Mouse (Mus musculus) midbrain, embryonic 12.5 days (tissue): ENCODE measurements around the gene 1700008O03Rik. TPM values are rescaled to one million over a fixed set of nuclear protein-coding genes. Genes with fewer than 3 reads are reported as not detected.

Experiments used
- ATAC-seq: fragments of 200-750 bp; cut with Nextera tagmentation; 2 replicates; pipeline ENCODE4 v1.8.0; 2017; ENCODE audit warnings: low read depth, moderate TSS enrichment, moderate library complexity; ENCODE audit not compliant: low FRiP score
- H3K27ac ChIP-seq: fragments of 300-500 bp; sonication (generic); replicated peaks from 2 replicates; pipeline ENCODE4 v1.5.1; 2016; ENCODE audit warnings: mild to moderate bottlenecking
- H3K27me3 ChIP-seq: fragments of 300-500 bp; sonication (generic); 2 replicates; pipeline ENCODE4 v1.6.1; 2016; ENCODE audit warnings: mild to moderate bottlenecking
- H3K36me3 ChIP-seq: fragments of 300-500 bp; sonication (generic); 2 replicates; pipeline ENCODE4 v1.6.1; 2016
- H3K4me1 ChIP-seq: fragments of 300-500 bp; sonication (generic); 2 replicates; pipeline ENCODE4 v1.6.1; 2016
- H3K4me2 ChIP-seq: fragments of 300-500 bp; sonication (generic); replicated peaks from 2 replicates; pipeline ENCODE4 v1.6.1; 2016; ENCODE audit warnings: mild to moderate bottlenecking, moderate library complexity
- H3K4me3 ChIP-seq: fragments of 300-500 bp; sonication (generic); 2 replicates; pipeline ENCODE4 v1.5.1; 2016; ENCODE audit warnings: mild to moderate bottlenecking
- H3K9ac ChIP-seq: fragments of 300-500 bp; sonication (generic); replicated peaks from 2 replicates; pipeline ENCODE4 v1.6.1; 2016; ENCODE audit warnings: mild to moderate bottlenecking, moderate library complexity
- H3K9me3 ChIP-seq: fragments of 300-500 bp; sonication (generic); 2 replicates; pipeline ENCODE4 v1.6.1; 2016; ENCODE audit warnings: mild to moderate bottlenecking
- WGBS: fragments of 180-500 bp; shearing (Covaris S2); methylation state at CpG from one replicate; pipeline ENCODE4 v1.1.7; 2016; 5-methylcytosine and 5-hydroxymethylcytosine counted together
- polyA plus RNA-seq: library from polyadenylated mRNA; unstranded; fragments of >200 nt; fragmentation: Nextera tagmentation; extraction: Ambion mirVana; gene quantifications from 2 replicates; pipeline ENCODE4 v1.2.1, GENCODE M21; 2016

The 1700008O03Rik gene
- polyA plus RNA-seq, 1 experiment from 2014 or later: 0.74 TPM

DNA sequence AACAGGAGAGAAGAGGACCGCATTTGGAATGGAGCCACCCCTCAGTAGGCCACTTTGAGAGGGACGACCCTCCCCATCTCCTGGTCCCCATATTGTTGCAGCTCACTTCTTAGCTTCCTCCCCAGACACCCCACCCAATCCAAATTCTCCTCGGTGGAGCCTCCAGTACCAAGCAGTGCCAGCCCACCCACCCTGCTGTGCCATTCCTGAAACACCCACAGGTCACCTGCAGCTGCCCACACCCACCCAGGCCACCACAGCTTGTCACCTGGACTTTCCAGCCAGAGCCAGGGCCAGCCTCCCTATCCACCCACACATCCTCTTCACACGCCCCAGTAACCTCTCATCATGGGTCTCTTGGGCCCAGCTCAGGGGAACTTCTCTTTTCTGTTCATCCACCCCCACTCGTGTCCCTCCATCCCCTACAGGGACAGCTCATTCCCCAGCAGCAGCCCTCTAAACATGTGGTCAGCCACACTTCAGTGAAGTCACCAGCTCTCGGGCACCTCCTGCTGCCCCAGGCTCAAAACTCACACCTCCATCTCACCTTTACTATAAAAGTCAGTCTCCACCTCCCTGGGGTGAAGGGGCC is 73.8 kb downstream of the 1700008O03Rik start:
- Histone ChIP-seq H3K4me3 (peak overlapping the region; percentile 54), H3K9ac (0 out of 2 replicates have a peak overlapping the region, but pooled peaks have one; percentile 82), H3K36me3 (peaks cover 18% of the 10 kb centered on the region; the same call in 1 of the 2 replicates), H3K4me2 (peak overlapping the region; percentile 97), H3K27me3 (peaks cover 27% of the 10 kb centered on the region), H3K27ac (peak overlapping the region; percentile 61; the same call in 1 of the 2 replicates), H3K9me3 (no peaks in the 10 kb centered on the region), H3K4me1 (peaks cover 20% of the 10 kb centered on the region)
- peak; percentile 9; the same call in 1 of the 2 replicates for ATAC-seq
- WGBS: 23% methylated on average over 6 of the region's 6 CpGs

DNA sequence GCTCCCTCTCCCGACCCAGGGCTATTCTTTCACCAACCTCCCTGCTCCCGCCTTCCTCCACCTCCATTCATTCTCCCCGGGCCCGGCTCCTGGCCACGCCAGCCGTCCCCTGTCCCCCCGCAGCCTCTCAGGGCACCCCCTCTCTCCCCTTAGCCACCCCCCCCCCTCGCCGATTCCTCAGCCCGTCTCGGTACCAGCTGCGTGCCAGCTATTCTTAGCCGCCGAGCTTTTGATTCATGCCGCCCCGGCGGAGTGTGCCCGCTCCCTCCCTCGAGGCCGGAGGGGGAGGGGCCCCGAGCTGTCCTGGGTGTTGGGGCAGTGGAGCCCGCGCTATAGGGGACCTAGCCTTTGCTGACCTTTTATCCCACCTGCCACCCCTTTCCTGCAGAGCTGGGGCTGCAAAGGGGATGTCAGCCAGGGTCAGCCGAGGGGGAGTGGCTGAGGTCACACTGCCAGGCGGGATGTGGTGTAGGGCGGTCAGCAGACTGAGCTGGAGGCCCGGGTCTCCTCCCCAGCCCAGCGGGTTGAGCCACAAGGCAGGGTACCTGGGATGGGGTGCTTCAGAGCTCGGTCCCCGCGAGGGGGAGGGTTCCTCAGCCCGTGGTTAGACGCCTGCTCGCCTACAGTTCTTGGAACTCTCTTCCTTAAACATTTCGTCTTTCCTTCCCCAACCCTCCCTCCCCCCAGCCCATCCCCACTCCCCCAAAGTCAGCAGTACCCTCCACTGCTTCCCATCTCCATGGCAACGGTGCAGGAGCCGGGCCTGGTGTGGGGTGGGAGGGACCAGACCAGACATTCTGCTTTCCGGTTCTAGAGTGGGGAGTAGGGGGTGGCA is 74.5 kb downstream of the 1700008O03Rik start:
- peak overlapping the region; percentile 54 for H3K4me3 ChIP-seq
- H3K36me3 ChIP-seq: peaks cover 14% of the 10 kb centered on the region; the same call in 1 of the 2 replicates
- H3K9ac ChIP-seq: peak overlapping the region; percentile 82
- no peaks in the 10 kb centered on the region for H3K9me3 ChIP-seq
- WGBS: under 1% methylated on average over 38 of the region's 38 CpGs
- H3K27ac ChIP-seq: peak overlapping the region; percentile 61
- ATAC-seq: peak; percentile 71
- H3K27me3 ChIP-seq: peaks cover 30% of the 10 kb centered on the region
- peaks cover 25% of the 10 kb centered on the region for H3K4me1 ChIP-seq
- peak overlapping the region; percentile 97 for H3K4me2 ChIP-seq

DNA sequence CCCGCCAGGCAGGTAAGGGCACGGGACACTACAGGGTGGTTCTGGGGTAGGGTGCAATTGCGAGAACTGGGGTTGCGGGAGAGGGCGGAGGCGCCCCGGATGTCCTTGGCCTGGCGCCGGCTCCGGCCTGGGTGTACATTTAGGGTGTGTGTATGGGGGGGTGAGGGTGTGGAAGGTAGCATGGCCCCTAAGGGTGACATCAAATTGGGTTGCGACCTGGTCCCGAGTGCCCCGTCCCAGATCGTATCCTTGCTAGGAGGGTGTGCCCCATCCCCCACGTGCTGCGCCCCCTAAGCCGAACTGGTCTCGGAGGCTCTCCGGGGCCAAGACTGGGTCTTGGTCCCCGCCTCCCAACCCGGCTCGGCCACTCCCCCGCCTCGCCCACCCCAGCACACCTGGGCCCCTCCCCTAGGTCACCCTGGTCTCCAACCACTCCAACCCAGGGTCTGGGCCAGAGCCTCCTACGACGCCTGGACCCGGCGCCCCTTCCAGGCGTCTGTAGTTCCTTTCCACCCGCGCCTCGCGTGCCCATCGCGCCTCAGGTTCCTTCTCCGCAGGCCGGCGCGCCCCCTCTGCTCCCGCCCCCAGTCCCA is 75.2 kb downstream of the 1700008O03Rik start:
- H3K36me3 ChIP-seq: peaks cover 14% of the 10 kb centered on the region; the same call in 1 of the 2 replicates
- H3K27me3 ChIP-seq: peaks cover 30% of the 10 kb centered on the region
- peak overlapping the region; percentile 54 for H3K4me3 ChIP-seq
- 0% methylated on average over 32 of the region's 40 CpGs for WGBS
- peak overlapping the region; percentile 97 for H3K4me2 ChIP-seq
- H3K9me3 ChIP-seq: no peaks in the 10 kb centered on the region
- H3K4me1 ChIP-seq: peaks cover 32% of the 10 kb centered on the region
- H3K9ac ChIP-seq: peak overlapping the region; percentile 82
- ATAC-seq: peak; percentile 27
- H3K27ac ChIP-seq: peak overlapping the region; percentile 61

Other genes starting within 250 kb of the 1700008O03Rik start
- not detected in 2 replicates for gene Klk1b16, start 249.1 kb downstream of the 1700008O03Rik start, polyA plus RNA-seq
- gene Klk1b24, start 197.6 kb downstream of the 1700008O03Rik start, polyA plus RNA-seq: not detected in 2 replicates
- not detected in 2 replicates for gene Klk1b3, start 187.6 kb downstream of the 1700008O03Rik start, polyA plus RNA-seq
- gene Klk1b4, start 178.4 kb downstream of the 1700008O03Rik start, polyA plus RNA-seq: not detected in 2 replicates
- gene Klk1b5, start 169.9 kb downstream of the 1700008O03Rik start, polyA plus RNA-seq: not detected in 2 replicates
- gene Klk1, start 160.5 kb downstream of the 1700008O03Rik start, polyA plus RNA-seq: not detected in 2 replicates
- gene Gm36864, start 149.6 kb downstream of the 1700008O03Rik start, polyA plus RNA-seq: not detected in 2 replicates
- 1.1 and 1.6 TPM in 2 replicates for gene 1700028J19Rik, start 139.1 kb downstream of the 1700008O03Rik start, polyA plus RNA-seq
- gene 2410002F23Rik, start 139.1 kb downstream of the 1700008O03Rik start, polyA plus RNA-seq: 174 and 194 TPM in 2 replicates
- 0.18 TPM in 2 replicates for gene Acp4, start 128.4 kb downstream of the 1700008O03Rik start, polyA plus RNA-seq
- gene Gm15517, start 124.4 kb downstream of the 1700008O03Rik start, polyA plus RNA-seq: not detected in 2 replicates
- 2.5 and 2.6 TPM in 2 replicates for gene Clec11a, start 78.9 kb downstream of the 1700008O03Rik start, polyA plus RNA-seq
- gene Shank1, start 75.6 kb downstream of the 1700008O03Rik start, polyA plus RNA-seq: 8.5 and 11.4 TPM in 2 replicates
- 5.4 and 6.4 TPM in 2 replicates for gene Syt3, start 1.7 kb downstream of the 1700008O03Rik start, polyA plus RNA-seq
- 12.0 and 13.5 TPM in 2 replicates for gene Lrrc4b, start 43.2 kb upstream of the 1700008O03Rik start, polyA plus RNA-seq
- gene Aspdh, start 79.6 kb upstream of the 1700008O03Rik start, polyA plus RNA-seq: 3.4 and 5.1 TPM in 2 replicates
- 56.2 and 58.1 TPM in 2 replicates for gene Josd2, start 82.2 kb upstream of the 1700008O03Rik start, polyA plus RNA-seq
- 132 and 136 TPM in 2 replicates for gene Emc10, start 110.7 kb upstream of the 1700008O03Rik start, polyA plus RNA-seq
- 32.4 and 35.1 TPM in 2 replicates for gene Fam71e1, start 110.8 kb upstream of the 1700008O03Rik start, polyA plus RNA-seq
- gene Mybpc2, start 138.8 kb upstream of the 1700008O03Rik start, polyA plus RNA-seq: 0.16 and 0.22 TPM in 2 replicates
- not detected in 2 replicates for gene Spib, start 146.3 kb upstream of the 1700008O03Rik start, polyA plus RNA-seq
- gene Pold1, start 163.0 kb upstream of the 1700008O03Rik start, polyA plus RNA-seq: 94.1 and 96.0 TPM in 2 replicates
- gene Nr1h2, start 168.1 kb upstream of the 1700008O03Rik start, polyA plus RNA-seq: 78.2 and 80.3 TPM in 2 replicates
- 0.45 and 0.60 TPM in 2 replicates for gene Napsa, start 186.6 kb upstream of the 1700008O03Rik start, polyA plus RNA-seq
- 2.3 and 2.6 TPM in 2 replicates for gene Kcnc3, start 204.8 kb upstream of the 1700008O03Rik start, polyA plus RNA-seq